Mouse (Mus musculus): ENCODE measurements around the gene Psmc3ip. TPM values are rescaled to one million over a fixed set of nuclear protein-coding genes. Genes with fewer than 3 reads are reported as not detected.

The Psmc3ip gene
- 39.8 and 54.3 TPM in 2 replicates for polyA plus RNA-seq (2014; fragmentation: Nextera tagmentation; extraction: Ambion mirVana)

GRCm38 (mm10) chr11:101095314-101096024 is at the start of gene Psmc3ip:
Gene Psmc3ip, minus strand, starts transcription at chr11:101095436.
- DNase-seq (ENCODE audit: low spot score) (peak; percentile 97), ATAC-seq (peak; percentile 98)
- under 1% methylated on average over 43 of the region's 43 CpGs for WGBS
- Histone ChIP-seq H3K4me1 (ENCODE audit: control insufficient read depth, insufficient read depth, low read length) (peaks cover 6% of the 10 kb centered on the region; the same call in 1 of the 2 replicates), H3K27ac (ENCODE audit: low read depth, low read length) (peak within 1 kb of the TSS; percentile 61), H3K4me2 (ENCODE audit: low read length) (peak within 1 kb of the TSS; percentile 92), H3K9me3 (replicated peaks; ENCODE audit: control insufficient read depth, low read length) (no peaks in the 10 kb centered on the region), H3K9ac (ENCODE audit: low read length) (peak within 1 kb of the TSS; percentile 68), H3K4me3 (ENCODE audit: low read depth, low read length) (peak within 1 kb of the TSS; percentile 55), H3K27me3 (replicated peaks; ENCODE audit: control insufficient read depth, insufficient read depth, low read length) (no peaks in the 10 kb centered on the region), H3K36me3 (ENCODE audit: control insufficient read depth, insufficient read depth, low read length) (peaks cover 76% of the 10 kb centered on the region)

GRCm38 (mm10) chr11:101143338-101144225 is 48.3 kb upstream of the Psmc3ip start:
- H3K9ac ChIP-seq (ENCODE audit: low read length): peak overlapping the region; percentile 48; the same call in 1 of the 2 replicates
- WGBS: 20% methylated on average over 18 of the region's 19 CpGs
- peak overlapping the region; percentile 14; the same call in 1 of the 2 replicates for H3K4me3 ChIP-seq (ENCODE audit: low read depth, low read length)
- peak; percentile 52; the same call in 1 of the 2 replicates for ATAC-seq
- DNase-seq (ENCODE audit: low spot score): peak; percentile 75
- no peaks in the 10 kb centered on the region for H3K9me3 ChIP-seq (replicated peaks; ENCODE audit: control insufficient read depth, low read length)
- no peaks in the 10 kb centered on the region for H3K36me3 ChIP-seq (ENCODE audit: control insufficient read depth, insufficient read depth, low read length)
- no peaks in the 10 kb centered on the region for H3K27me3 ChIP-seq (replicated peaks; ENCODE audit: control insufficient read depth, insufficient read depth, low read length)
- H3K4me1 ChIP-seq (ENCODE audit: control insufficient read depth, insufficient read depth, low read length): peaks cover 10% of the 10 kb centered on the region
- peak overlapping the region; percentile 40 for H3K4me2 ChIP-seq (ENCODE audit: low read length)
- H3K27ac ChIP-seq (ENCODE audit: low read depth, low read length): peak overlapping the region; percentile 60

- no peak overlapping the region for H3K9ac ChIP-seq (ENCODE audit: low read length)
- no peak for DNase-seq (ENCODE audit: low spot score)
- no peaks in the 10 kb centered on the region for H3K27me3 ChIP-seq (replicated peaks; ENCODE audit: control insufficient read depth, insufficient read depth, low read length)
- H3K27ac ChIP-seq (ENCODE audit: low read depth, low read length): no peak overlapping the region
- no peak overlapping the region for H3K4me3 ChIP-seq (ENCODE audit: low read depth, low read length)
- peaks cover 10% of the 10 kb centered on the region for H3K4me1 ChIP-seq (ENCODE audit: control insufficient read depth, insufficient read depth, low read length)
- WGBS: 90% methylated on average over 10 of the region's 10 CpGs
- no peaks in the 10 kb centered on the region for H3K36me3 ChIP-seq (ENCODE audit: control insufficient read depth, insufficient read depth, low read length)
- no peaks in the 10 kb centered on the region for H3K9me3 ChIP-seq (replicated peaks; ENCODE audit: control insufficient read depth, low read length)
- no peak for ATAC-seq
- H3K4me2 ChIP-seq (ENCODE audit: low read length): no peak overlapping the region
Measured at GRCm38 (mm10) chr11:101142215-101142967, 47.2 kb upstream of the Psmc3ip start.

GRCm38 (mm10) chr11:101141088-101141487 is 45.9 kb upstream of the Psmc3ip start:
- Histone ChIP-seq H3K27ac (ENCODE audit: low read depth, low read length) (no peak overlapping the region), H3K4me2 (ENCODE audit: low read length) (no peak overlapping the region), H3K9me3 (replicated peaks; ENCODE audit: control insufficient read depth, low read length) (no peaks in the 10 kb centered on the region), H3K9ac (ENCODE audit: low read length) (no peak overlapping the region), H3K36me3 (ENCODE audit: control insufficient read depth, insufficient read depth, low read length) (no peaks in the 10 kb centered on the region), H3K4me1 (ENCODE audit: control insufficient read depth, insufficient read depth, low read length) (peaks cover 7% of the 10 kb centered on the region), H3K27me3 (replicated peaks; ENCODE audit: control insufficient read depth, insufficient read depth, low read length) (no peaks in the 10 kb centered on the region), H3K4me3 (ENCODE audit: low read depth, low read length) (no peak overlapping the region)
- DNase-seq (ENCODE audit: low spot score) (no peak), ATAC-seq (no peak)
- 66% methylated on average over 8 of the region's 8 CpGs for WGBS

GRCm38 (mm10) chr11:101140164-101140819 is 45.1 kb upstream of the Psmc3ip start:
- peak; percentile 85 for ATAC-seq
- WGBS: 20% methylated on average over 27 of the region's 27 CpGs
- Histone ChIP-seq H3K9ac (ENCODE audit: low read length) (peak overlapping the region; percentile 61), H3K27me3 (replicated peaks; ENCODE audit: control insufficient read depth, insufficient read depth, low read length) (no peaks in the 10 kb centered on the region), H3K36me3 (ENCODE audit: control insufficient read depth, insufficient read depth, low read length) (no peaks in the 10 kb centered on the region), H3K27ac (ENCODE audit: low read depth, low read length) (peak overlapping the region; percentile 52), H3K4me3 (ENCODE audit: low read depth, low read length) (peak overlapping the region; percentile 29), H3K9me3 (replicated peaks; ENCODE audit: control insufficient read depth, low read length) (no peaks in the 10 kb centered on the region), H3K4me1 (ENCODE audit: control insufficient read depth, insufficient read depth, low read length) (peaks cover 7% of the 10 kb centered on the region), H3K4me2 (ENCODE audit: low read length) (peak overlapping the region; percentile 51)
- peak; percentile 92 for DNase-seq (ENCODE audit: low spot score)

- Histone ChIP-seq H3K9ac (ENCODE audit: low read length) (0 out of 2 replicates have a peak overlapping the region, but pooled peaks have one; percentile 22), H3K36me3 (ENCODE audit: control insufficient read depth, insufficient read depth, low read length) (no peaks in the 10 kb centered on the region), H3K4me3 (ENCODE audit: low read depth, low read length) (no peak overlapping the region), H3K4me2 (ENCODE audit: low read length) (peak overlapping the region; percentile 38), H3K27me3 (replicated peaks; ENCODE audit: control insufficient read depth, insufficient read depth, low read length) (no peaks in the 10 kb centered on the region), H3K4me1 (ENCODE audit: control insufficient read depth, insufficient read depth, low read length) (peaks cover 7% of the 10 kb centered on the region), H3K27ac (ENCODE audit: low read depth, low read length) (no peak overlapping the region; the same call in 1 of the 2 replicates), H3K9me3 (replicated peaks; ENCODE audit: control insufficient read depth, low read length) (no peaks in the 10 kb centered on the region)
- DNase-seq (ENCODE audit: low spot score): peak; percentile 45
- 21% methylated on average over 15 of the region's 15 CpGs for WGBS
- peak; percentile 30; the same call in 1 of the 2 replicates for ATAC-seq
Measured at GRCm38 (mm10) chr11:101138536-101139181, 43.4 kb upstream of the Psmc3ip start.

GRCm38 (mm10) chr11:101137000-101137399 is 41.8 kb upstream of the Psmc3ip start:
- 77% methylated on average over 7 of the region's 7 CpGs for WGBS
- Histone ChIP-seq H3K36me3 (ENCODE audit: control insufficient read depth, insufficient read depth, low read length) (no peaks in the 10 kb centered on the region), H3K4me2 (ENCODE audit: low read length) (no peak overlapping the region), H3K9me3 (replicated peaks; ENCODE audit: control insufficient read depth, low read length) (no peaks in the 10 kb centered on the region), H3K9ac (ENCODE audit: low read length) (no peak overlapping the region), H3K27ac (ENCODE audit: low read depth, low read length) (no peak overlapping the region), H3K27me3 (replicated peaks; ENCODE audit: control insufficient read depth, insufficient read depth, low read length) (no peaks in the 10 kb centered on the region), H3K4me3 (ENCODE audit: low read depth, low read length) (no peak overlapping the region), H3K4me1 (ENCODE audit: control insufficient read depth, insufficient read depth, low read length) (peaks cover 7% of the 10 kb centered on the region)
- ATAC-seq (no peak), DNase-seq (ENCODE audit: low spot score) (no peak)
